Mouse (Mus musculus) kidney, postnatal 0 days (tissue): ENCODE data around the gene Acsbg1. TPM values are rescaled to one million over a fixed set of nuclear protein-coding genes. Genes with fewer than 3 reads are reported as not detected.

Source experiments
- ATAC-seq: fragments of 200-750 bp; cut with Nextera tagmentation; replicated peaks from 2 replicates; pipeline ENCODE4 v1.8.0; 2017; ENCODE audit warnings: low read depth, moderate number of reproducible peaks, moderate TSS enrichment, moderate library complexity; ENCODE audit not compliant: low FRiP score
- DNase-seq: peaks from one replicate; pipeline ENCODE4 v3.0.0-alpha.2; 2016; ENCODE audit warnings: low spot score
- H3K27ac ChIP-seq: fragments of 300-500 bp; sonication (generic); 2 replicates; pipeline ENCODE4 v1.5.1; 2014; ENCODE audit warnings: mild to moderate bottlenecking
- H3K27me3 ChIP-seq: fragments of 300-500 bp; sonication (generic); 2 replicates; pipeline ENCODE4 v1.6.1; 2014; ENCODE audit warnings: low read length, mixed read lengths; ENCODE audit not compliant: insufficient read depth
- H3K36me3 ChIP-seq: fragments of 300-500 bp; sonication (generic); 2 replicates; pipeline ENCODE4 v1.6.1; 2014; ENCODE audit warnings: low read length, mixed read lengths; ENCODE audit not compliant: insufficient read depth
- H3K4me1 ChIP-seq: fragments of 300-500 bp; sonication (generic); replicated peaks from 2 replicates; pipeline ENCODE4 v1.6.1; 2014; ENCODE audit warnings: antibody characterized with exemption, low read length, mixed read lengths; ENCODE audit not compliant: insufficient read depth
- H3K4me2 ChIP-seq: fragments of 300-500 bp; sonication (generic); 2 replicates; pipeline ENCODE4 v1.6.1; 2014; ENCODE audit warnings: mild to moderate bottlenecking, low read length, moderate library complexity, mixed read lengths
- H3K4me3 ChIP-seq: fragments of 300-500 bp; sonication (generic); replicated peaks from 2 replicates; pipeline ENCODE4 v1.5.1; 2014; ENCODE audit warnings: low read depth, low read length
- H3K9ac ChIP-seq: fragments of 300-500 bp; sonication (generic); 2 replicates; pipeline ENCODE4 v1.6.1; 2014; ENCODE audit warnings: low read depth, low read length
- H3K9me3 ChIP-seq: fragments of 300-500 bp; sonication (generic); replicated peaks from 2 replicates; pipeline ENCODE4 v1.6.1; 2016; ENCODE audit warnings: low read length, inconsistent platforms, mixed read lengths
- CTCF ChIP-seq: IDR thresholded peaks from 2 replicates; pipeline ENCODE4 v1.5.1; 2016; ENCODE audit warnings: antibody characterized with exemption, low read depth, mild to moderate bottlenecking, moderate library complexity
- WGBS: fragments of 180-500 bp; shearing (Covaris S2); extraction: QIAGEN DNeasy Blood & Tissue Kit; methylation state at CpG from one replicate; pipeline ENCODE4 v1.1.7; 2014; 5-methylcytosine and 5-hydroxymethylcytosine counted together
- polyA plus RNA-seq: library from polyadenylated mRNA; unstranded; fragments of >200 nt; fragmentation: Nextera tagmentation; extraction: Ambion mirVana; gene quantifications from 2 replicates; pipeline ENCODE4 v1.2.1, GENCODE M21; 2015

Gene Acsbg1
- 1.0 and 1.4 TPM in 2 replicates for polyA plus RNA-seq

GRCm38 (mm10) chr9:54661605-54662377, at the start of gene Acsbg1:
Acsbg1 (minus strand) TSS chr9:54661870.
- Histone ChIP-seq H3K9ac (0 out of 2 replicates have a peak within 1 kb of the TSS, but pooled peaks have one; percentile 15), H3K27me3 (no peaks in the 10 kb centered on the region), H3K36me3 (no peaks in the 10 kb centered on the region), H3K27ac (no peak within 1 kb of the TSS), H3K4me1 (0 out of 2 replicates have a peak, but pooled peaks cover 11% of the 10 kb centered on the region), H3K9me3 (no peaks in the 10 kb centered on the region), H3K4me2 (peak within 1 kb of the TSS; percentile 35; the same call in 1 of the 2 replicates), H3K4me3 (no peak within 1 kb of the TSS)
- TF ChIP-seq CTCF, result no peak
- WGBS, result 7% methylated on average over 10 of the region's 10 CpGs
- 0 out of 2 replicates have a peak, but pooled peaks have one; percentile 43 for ATAC-seq
- DNase-seq, result peak; percentile 20

DNA sequence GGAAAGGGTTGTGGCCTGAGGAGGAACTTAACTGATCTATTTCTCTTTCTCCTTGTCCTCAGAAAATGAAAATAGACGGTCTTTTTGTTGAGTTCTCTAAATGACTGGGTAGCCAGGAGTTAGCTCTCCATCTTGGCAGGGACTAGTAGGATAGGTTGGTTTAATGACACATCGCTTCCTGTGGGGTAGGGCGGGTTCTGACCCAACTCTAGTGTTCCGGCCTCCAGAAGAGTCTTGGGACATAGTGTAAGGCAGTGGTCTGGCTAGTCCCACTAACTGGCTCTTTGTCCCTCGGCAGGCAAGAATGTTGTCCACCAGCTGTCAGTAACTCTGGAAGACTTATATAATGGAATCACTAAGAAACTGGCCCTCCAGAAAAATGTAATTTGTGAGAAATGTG, 46.4 kb upstream of the Acsbg1 start:
- Histone ChIP-seq H3K36me3 (0 out of 2 replicates have a peak, but pooled peaks cover 9% of the 10 kb centered on the region), H3K27ac (no peak overlapping the region), H3K9ac (no peak overlapping the region), H3K27me3 (no peaks in the 10 kb centered on the region), H3K9me3 (no peaks in the 10 kb centered on the region), H3K4me1 (no peaks in the 10 kb centered on the region), H3K4me2 (no peak overlapping the region), H3K4me3 (no peak overlapping the region)
- DNase-seq (no peak), ATAC-seq (no peak)
- no peak for TF ChIP-seq CTCF
- WGBS, result 86% methylated on average over 5 of the region's 5 CpGs

GRCm38 (mm10) chr9:54707288-54707999, 45.8 kb upstream of the Acsbg1 start:
- WGBS, result 70% methylated on average over 8 of the region's 8 CpGs
- no peaks in the 10 kb centered on the region for H3K9me3 ChIP-seq
- ATAC-seq, result no peak

DNA sequence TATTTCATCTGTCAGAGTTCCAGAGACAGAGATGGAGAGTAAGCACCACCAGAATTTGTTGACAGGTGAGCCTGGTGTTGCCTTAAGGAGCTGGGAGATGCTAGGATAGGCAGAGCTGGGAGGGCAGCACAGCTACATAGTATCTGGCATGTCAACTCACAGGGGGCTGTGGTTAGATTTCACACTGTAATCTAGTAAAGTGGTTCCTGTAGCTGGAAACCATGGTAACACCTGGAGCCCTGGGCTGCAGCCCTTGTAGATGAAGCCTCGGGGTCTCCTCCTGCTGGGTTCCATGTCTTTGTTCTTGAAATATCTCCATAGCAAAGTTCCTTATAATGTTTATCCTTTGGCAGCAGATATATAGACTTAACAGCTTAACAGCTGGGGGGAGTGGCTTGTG, 43.9 kb upstream of the Acsbg1 start:
- H3K36me3 ChIP-seq, result no peaks in the 10 kb centered on the region
- 42% methylated on average over 1 of the region's 1 CpGs for WGBS

More at GRCm38 (mm10) chr9:54707288-54707999, 45.8 kb upstream of the Acsbg1 start:
- H3K27ac ChIP-seq, result no peak overlapping the region
- no peak overlapping the region for H3K4me2 ChIP-seq
- 0 out of 2 replicates have a peak, but pooled peaks cover 8% of the 10 kb centered on the region for H3K36me3 ChIP-seq
- no peaks in the 10 kb centered on the region for H3K27me3 ChIP-seq
- no peak for TF ChIP-seq CTCF
- no peak overlapping the region for H3K4me3 ChIP-seq
- no peaks in the 10 kb centered on the region for H3K4me1 ChIP-seq
- H3K9ac ChIP-seq, result no peak overlapping the region
- no peak for DNase-seq

DNA sequence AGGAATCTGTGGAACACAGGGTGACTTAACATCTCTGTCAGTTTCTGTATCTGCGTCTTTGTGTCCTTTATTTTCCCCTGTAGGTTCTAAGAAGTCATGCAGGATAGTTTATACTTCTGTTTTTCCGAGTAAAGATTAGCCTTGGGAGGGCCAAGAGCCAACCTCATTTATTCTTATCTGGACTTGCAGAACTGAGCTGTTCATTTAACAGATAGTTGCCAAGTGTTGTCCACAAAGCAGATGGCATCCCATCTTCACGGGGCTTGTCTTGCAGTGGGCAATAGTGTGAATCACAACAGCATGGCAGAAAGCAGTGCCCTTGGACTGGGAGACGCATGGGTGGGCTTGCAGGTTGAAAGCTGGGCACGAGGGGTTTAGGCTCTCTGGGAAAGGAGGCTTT, 42.7 kb upstream of the Acsbg1 start:
- no peaks in the 10 kb centered on the region for H3K27me3 ChIP-seq
- no peak overlapping the region for H3K9ac ChIP-seq
- H3K4me3 ChIP-seq, result no peak overlapping the region
- no peak overlapping the region for H3K4me2 ChIP-seq
- DNase-seq (no peak), ATAC-seq (no peak)
- 67% methylated on average over 5 of the region's 5 CpGs for WGBS
- H3K36me3 ChIP-seq, result no peaks in the 10 kb centered on the region
- no peaks in the 10 kb centered on the region for H3K9me3 ChIP-seq
- H3K27ac ChIP-seq, result no peak overlapping the region
- peaks cover 9% of the 10 kb centered on the region for H3K4me1 ChIP-seq
- TF ChIP-seq CTCF, result no peak

More for the DNA sequence above, 43.9 kb upstream of the Acsbg1 start:
- H3K9me3 ChIP-seq, result no peaks in the 10 kb centered on the region
- no peak overlapping the region for H3K9ac ChIP-seq
- DNase-seq (no peak), ATAC-seq (no peak)
- no peaks in the 10 kb centered on the region for H3K27me3 ChIP-seq
- no peak overlapping the region for H3K4me2 ChIP-seq
- H3K27ac ChIP-seq, result no peak overlapping the region
- H3K4me1 ChIP-seq, result peaks cover 2% of the 10 kb centered on the region; the same call in 1 of the 2 replicates
- no peak for TF ChIP-seq CTCF
- no peak overlapping the region for H3K4me3 ChIP-seq

DNA sequence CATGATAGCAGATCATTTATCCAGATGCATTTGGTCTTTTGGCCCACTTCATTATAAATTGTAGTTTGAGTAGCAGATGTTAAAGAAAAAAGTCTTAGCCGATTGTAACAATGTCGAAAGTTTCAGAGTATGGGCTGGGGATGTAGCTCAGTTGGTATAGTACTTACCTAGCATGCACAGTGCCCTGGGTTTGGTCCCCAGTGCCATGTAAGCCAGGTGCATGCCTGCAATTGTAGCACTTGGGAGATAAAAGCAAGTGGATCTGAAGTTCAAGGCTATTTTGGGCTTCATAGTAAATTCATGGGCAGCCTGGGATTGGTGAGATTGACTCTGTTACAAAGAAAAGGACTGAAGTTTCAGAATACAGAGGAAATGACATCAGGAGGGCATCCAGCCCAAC, 40.9 kb upstream of the Acsbg1 start:
- ATAC-seq, result no peak
- DNase-seq, result no peak
- H3K9ac ChIP-seq, result no peak overlapping the region
- no peak overlapping the region for H3K27ac ChIP-seq
- H3K9me3 ChIP-seq, result no peaks in the 10 kb centered on the region
- no peak overlapping the region for H3K4me2 ChIP-seq
- WGBS, result 76% methylated on average over 2 of the region's 2 CpGs
- H3K27me3 ChIP-seq, result no peaks in the 10 kb centered on the region
- H3K36me3 ChIP-seq, result no peaks in the 10 kb centered on the region
- no peak overlapping the region for H3K4me3 ChIP-seq
- no peak for TF ChIP-seq CTCF
- peaks cover 9% of the 10 kb centered on the region for H3K4me1 ChIP-seq
